Mouse (Mus musculus) forebrain, embryonic 14.5 days (tissue): ENCODE results near the gene Thrap3. TPM values are rescaled to one million over a fixed set of nuclear protein-coding genes. Genes with fewer than 3 reads are reported as not detected.

ENCODE experiments used
- ATAC-seq: fragments of 200-750 bp; cut with Nextera tagmentation; 2 replicates; pipeline ENCODE4 v1.8.0; 2017; ENCODE audit warnings: mild to moderate bottlenecking, moderate library complexity
- DNase-seq: peaks from one replicate; pipeline ENCODE4 v3.0.0-alpha.2; 2015; ENCODE audit warnings: low spot score
- H3K27ac ChIP-seq: fragments of 300-500 bp; sonication (generic); 2 replicates; pipeline ENCODE4 v1.5.1; 2014; ENCODE audit warnings: low read depth, mild to moderate bottlenecking, control low read depth, low read length, moderate library complexity
- H3K27me3 ChIP-seq: fragments of 300-500 bp; sonication (generic); replicated peaks from 2 replicates; pipeline ENCODE4 v1.6.1; 2014; ENCODE audit warnings: low read length, control low read depth, mixed read lengths; ENCODE audit not compliant: control insufficient read depth, insufficient read depth
- H3K36me3 ChIP-seq: fragments of 300-500 bp; sonication (generic); 2 replicates; pipeline ENCODE4 v1.6.1; 2014; ENCODE audit warnings: low read length, control low read depth; ENCODE audit not compliant: control insufficient read depth, insufficient read depth
- H3K4me1 ChIP-seq: fragments of 300-500 bp; sonication (generic); 2 replicates; pipeline ENCODE4 v1.6.1; 2014; ENCODE audit warnings: antibody characterized with exemption, low read length, control low read depth; ENCODE audit not compliant: control insufficient read depth, insufficient read depth
- H3K4me2 ChIP-seq: fragments of 300-500 bp; sonication (generic); 2 replicates; pipeline ENCODE4 v1.6.1; 2014; ENCODE audit warnings: mild to moderate bottlenecking, control low read depth, low read length
- H3K4me3 ChIP-seq: fragments of 300-500 bp; sonication (generic); 2 replicates; pipeline ENCODE4 v1.5.1; 2014; ENCODE audit warnings: low read depth, low read length, control low read depth
- H3K9ac ChIP-seq: fragments of 300-500 bp; sonication (generic); 2 replicates; pipeline ENCODE4 v1.6.1; 2014; ENCODE audit warnings: mild to moderate bottlenecking, low read length, control low read depth, moderate library complexity
- H3K9me3 ChIP-seq: fragments of 300-500 bp; sonication (generic); replicated peaks from 2 replicates; pipeline ENCODE4 v1.6.1; 2016; ENCODE audit warnings: low read length, control low read depth, mixed read lengths; ENCODE audit not compliant: control insufficient read depth
- WGBS: fragments of 180-500 bp; shearing (Covaris S2); extraction: QIAGEN DNeasy Blood & Tissue Kit; methylation state at CpG from one replicate; pipeline ENCODE4 v1.1.7; 2014; 5-methylcytosine and 5-hydroxymethylcytosine counted together
- polyA plus RNA-seq: library from polyadenylated mRNA; unstranded; fragments of >200 nt; fragmentation: Nextera tagmentation; extraction: Ambion mirVana; gene quantifications from 2 replicates; pipeline ENCODE4 v1.2.1, GENCODE M21; 2014

Gene Thrap3
- polyA plus RNA-seq, 1 experiment from 2014 or later, result 128 TPM

DNA sequence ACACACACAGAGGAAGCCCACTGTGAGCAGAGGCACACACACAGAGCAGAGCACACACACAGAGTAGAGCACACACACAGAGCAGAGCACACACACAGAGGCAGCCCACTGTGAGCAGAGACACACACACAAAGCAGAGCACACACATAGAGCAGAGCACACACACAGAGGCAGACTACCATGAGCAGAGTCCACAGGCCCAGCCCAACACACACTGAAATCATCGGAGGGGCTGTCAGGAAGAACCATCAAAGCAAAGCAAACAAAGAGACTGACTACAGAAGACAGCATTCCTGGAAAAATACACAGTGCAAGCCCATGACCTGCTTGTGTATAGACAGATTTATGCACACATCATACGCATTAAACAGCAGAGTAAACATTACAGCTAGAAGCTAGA is 46.7 kb downstream of the Thrap3 start:
- WGBS, result 68% methylated on average over 2 of the region's 2 CpGs
- no peak overlapping the region for H3K9ac ChIP-seq
- H3K36me3 ChIP-seq, result no peaks in the 10 kb centered on the region
- peak overlapping the region; percentile 65; the same call in 1 of the 2 replicates for H3K27ac ChIP-seq
- no peaks in the 10 kb centered on the region for H3K4me1 ChIP-seq
- H3K9me3 ChIP-seq, result no peaks in the 10 kb centered on the region
- ATAC-seq (no peak), DNase-seq (no peak)
- no peaks in the 10 kb centered on the region for H3K27me3 ChIP-seq
- no peak overlapping the region for H3K4me2 ChIP-seq
- no peak overlapping the region for H3K4me3 ChIP-seq

- ATAC-seq (no peak), DNase-seq (peak; percentile 7)
- H3K4me3 ChIP-seq, result no peak overlapping the region
- H3K9me3 ChIP-seq, result no peaks in the 10 kb centered on the region
- WGBS, result 79% methylated on average over 4 of the region's 4 CpGs
- H3K9ac ChIP-seq, result no peak overlapping the region
- peak overlapping the region; percentile 65; the same call in 1 of the 2 replicates for H3K27ac ChIP-seq
- no peak overlapping the region for H3K4me2 ChIP-seq
- no peaks in the 10 kb centered on the region for H3K4me1 ChIP-seq
- H3K36me3 ChIP-seq, result no peaks in the 10 kb centered on the region
- peaks cover 4% of the 10 kb centered on the region; the same call in 1 of the 2 replicates for H3K27me3 ChIP-seq
Observed at GRCm38 (mm10) chr4:126155183-126155582, 47.4 kb downstream of the Thrap3 start.

DNA sequence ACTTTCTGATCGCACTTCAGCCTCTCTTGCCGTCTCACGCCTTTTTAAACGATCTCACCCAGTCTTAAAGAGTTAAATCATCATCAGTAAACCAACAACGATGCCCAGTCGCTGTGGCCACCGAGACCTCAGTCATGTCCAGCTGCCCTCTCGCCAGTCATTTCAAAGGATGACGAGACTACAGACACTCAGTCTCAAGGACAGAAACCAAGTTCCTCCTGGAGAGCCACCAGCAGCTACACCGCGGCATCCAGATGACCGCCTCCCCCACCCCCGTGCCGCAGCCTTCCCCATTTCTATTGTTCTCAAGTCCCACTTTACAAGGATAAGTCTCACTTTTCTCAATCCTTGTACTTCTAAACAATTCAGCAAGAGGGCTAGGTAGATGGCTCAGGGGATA is 49.7 kb downstream of the Thrap3 start:
- Histone ChIP-seq H3K9me3 (no peaks in the 10 kb centered on the region), H3K4me1 (peaks cover 9% of the 10 kb centered on the region), H3K4me3 (no peak overlapping the region), H3K9ac (no peak overlapping the region), H3K36me3 (no peaks in the 10 kb centered on the region), H3K4me2 (no peak overlapping the region), H3K27ac (no peak overlapping the region), H3K27me3 (peaks cover 27% of the 10 kb centered on the region)
- WGBS, result 62% methylated on average over 14 of the region's 14 CpGs
- ATAC-seq (no peak), DNase-seq (no peak)

DNA sequence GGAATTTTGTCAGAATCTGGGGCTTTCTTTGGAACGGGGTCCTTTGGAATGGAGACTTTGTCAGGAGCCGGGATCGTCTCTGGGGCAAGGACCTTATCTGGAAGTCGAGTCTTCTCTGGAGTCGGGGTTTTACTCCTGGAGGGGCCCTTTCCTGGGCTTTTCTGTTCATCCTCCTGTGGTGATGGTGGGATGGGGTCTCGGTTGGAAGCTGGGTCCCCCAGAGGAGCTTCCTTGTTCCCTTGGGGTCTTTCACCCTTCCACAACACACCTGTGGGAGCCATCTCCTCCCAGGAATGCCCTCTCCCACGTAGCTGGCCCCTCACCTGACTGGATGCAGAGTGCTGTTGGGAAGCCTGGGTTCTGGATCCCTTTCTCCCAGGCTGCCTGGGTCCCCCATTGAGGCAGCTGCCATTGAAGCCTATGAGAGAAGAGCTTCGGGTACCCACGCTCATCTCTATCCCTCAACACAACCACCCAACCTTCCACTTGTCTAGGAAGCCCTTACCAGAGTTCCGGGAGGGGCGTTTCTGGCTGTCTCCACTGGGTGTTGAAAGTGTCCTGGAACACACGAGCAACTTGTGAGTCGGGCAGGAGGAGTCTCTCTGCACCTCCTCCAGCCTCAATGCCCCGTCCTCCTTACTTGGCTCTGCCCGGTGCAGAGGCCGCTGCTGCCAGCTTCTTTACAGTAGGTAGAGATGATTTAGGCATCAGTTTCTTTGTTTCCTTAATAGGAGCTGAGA is 50.7 kb downstream of the Thrap3 start:
- Histone ChIP-seq H3K36me3 (no peaks in the 10 kb centered on the region), H3K4me3 (no peak overlapping the region), H3K4me2 (no peak overlapping the region), H3K4me1 (peaks cover 12% of the 10 kb centered on the region), H3K27ac (no peak overlapping the region), H3K9ac (no peak overlapping the region), H3K27me3 (peaks cover 33% of the 10 kb centered on the region), H3K9me3 (no peaks in the 10 kb centered on the region)
- 83% methylated on average over 16 of the region's 16 CpGs for WGBS
- no peak for ATAC-seq
- DNase-seq, result no peak

- Histone ChIP-seq H3K9ac (no peak overlapping the region), H3K4me3 (no peak overlapping the region), H3K36me3 (no peaks in the 10 kb centered on the region), H3K27ac (no peak overlapping the region), H3K9me3 (no peaks in the 10 kb centered on the region), H3K27me3 (peaks cover 33% of the 10 kb centered on the region), H3K4me2 (no peak overlapping the region), H3K4me1 (peaks cover 12% of the 10 kb centered on the region)
- DNase-seq (no peak), ATAC-seq (no peak)
- WGBS, result 79% methylated on average over 6 of the region's 6 CpGs
Observed at GRCm38 (mm10) chr4:126150949-126151320, 51.6 kb downstream of the Thrap3 start.

- H3K9ac ChIP-seq, result no peak overlapping the region
- no peaks in the 10 kb centered on the region for H3K9me3 ChIP-seq
- H3K36me3 ChIP-seq, result no peaks in the 10 kb centered on the region
- H3K27ac ChIP-seq, result no peak overlapping the region
- H3K27me3 ChIP-seq, result peaks cover 33% of the 10 kb centered on the region
- no peak overlapping the region for H3K4me2 ChIP-seq
- H3K4me1 ChIP-seq, result peaks cover 12% of the 10 kb centered on the region
- H3K4me3 ChIP-seq, result no peak overlapping the region
- ATAC-seq, result no peak
- peak; percentile 30 for DNase-seq
- 57% methylated on average over 16 of the region's 16 CpGs for WGBS
Observed at GRCm38 (mm10) chr4:126150297-126150948, 52.1 kb downstream of the Thrap3 start.

- H3K36me3 ChIP-seq, result no peaks in the 10 kb centered on the region
- peaks cover 12% of the 10 kb centered on the region for H3K4me1 ChIP-seq
- no peaks in the 10 kb centered on the region for H3K9me3 ChIP-seq
- H3K27ac ChIP-seq, result no peak overlapping the region
- 65% methylated on average over 10 of the region's 10 CpGs for WGBS
- DNase-seq, result no peak
- H3K4me3 ChIP-seq, result 0 out of 2 replicates have a peak overlapping the region, but pooled peaks have one; percentile 38
- peaks cover 33% of the 10 kb centered on the region for H3K27me3 ChIP-seq
- ATAC-seq, result no peak
- H3K4me2 ChIP-seq, result peak overlapping the region; percentile 63; the same call in 1 of the 2 replicates
- no peak overlapping the region for H3K9ac ChIP-seq
Observed at GRCm38 (mm10) chr4:126149798-126150197, 52.8 kb downstream of the Thrap3 start.

GRCm38 (mm10) chr4:126149041-126149676 is 53.4 kb downstream of the Thrap3 start:
- Histone ChIP-seq H3K9ac (peak overlapping the region; percentile 51), H3K4me3 (peak overlapping the region; percentile 38), H3K4me2 (peak overlapping the region; percentile 63), H3K36me3 (no peaks in the 10 kb centered on the region), H3K27ac (no peak overlapping the region), H3K9me3 (no peaks in the 10 kb centered on the region), H3K27me3 (peaks cover 33% of the 10 kb centered on the region), H3K4me1 (peaks cover 12% of the 10 kb centered on the region)
- WGBS, result 33% methylated on average over 42 of the region's 42 CpGs
- DNase-seq, result no peak
- no peak for ATAC-seq
